Comparison of ENCODE assay signal across 21 mouse cellular contexts in genomic region chr13:90238331-90238730, GRCm38 (mm10).
A peak's percentile ranks its signal among the peaks of the same experiment; 100 is the strongest.
DNase-seq lines count a peak whose midpoint lies in the region; ATAC-seq and TF ChIP-seq lines count a peak whose summit lies in the region.
"Had no signal": no experiment of that assay in that cellular context is flagged by ENCODE, and none has a peak within 500 bp of the region (broad histone marks: within the 10 kb centered on the region; RNA-seq: fewer than 3 reads in every experiment).

No protein-coding gene starts in this region.

- no peak overlapping the region for H3K9ac ChIP-seq in embryonic facial prominence, embryonic 14.5 days (ENCODE audit: low read depth, low read length)
- H3K9ac ChIP-seq in kidney, embryonic 16.5 days (replicated peaks; ENCODE audit: low read length) = no peak overlapping the region
- H3K9ac ChIP-seq in neural tube, embryonic 14.5 days (replicated peaks; ENCODE audit: low read depth, low read length) = no peak overlapping the region
- H3K9ac ChIP-seq in neural tube, embryonic 15.5 days (replicated peaks) = no peak overlapping the region
- H3K9ac ChIP-seq: kidney, embryonic 15.5 days had no signal

- H3K27me3 ChIP-seq in embryonic facial prominence, embryonic 14.5 days (replicated peaks; ENCODE audit: control insufficient read depth, insufficient read depth, low read length) = no peaks in the 10 kb centered on the region
- H3K27me3 ChIP-seq in embryonic facial prominence, embryonic 10.5 days (replicated peaks; ENCODE audit: low read depth, poor library complexity, severe bottlenecking) = no peaks in the 10 kb centered on the region
- no peaks in the 10 kb centered on the region for H3K27me3 ChIP-seq in kidney, embryonic 16.5 days (ENCODE audit: insufficient read depth, low read length)
- no peaks in the 10 kb centered on the region for H3K27me3 ChIP-seq in neural tube, embryonic 14.5 days (ENCODE audit: control insufficient read depth, insufficient read depth, low read length)
- no peaks in the 10 kb centered on the region for H3K27me3 ChIP-seq in neural tube, embryonic 15.5 days (replicated peaks)
- H3K27me3 ChIP-seq: kidney, embryonic 15.5 days had no signal

- H3K9me3 ChIP-seq in embryonic facial prominence, embryonic 14.5 days (ENCODE audit: control insufficient read depth, low read length) = no peaks in the 10 kb centered on the region
- no peaks in the 10 kb centered on the region for H3K9me3 ChIP-seq in embryonic facial prominence, embryonic 10.5 days
- H3K9me3 ChIP-seq in kidney, embryonic 16.5 days (ENCODE audit: low read length) = peaks cover 4% of the 10 kb centered on the region; the same call in 1 of the 2 replicates
- no peaks in the 10 kb centered on the region for H3K9me3 ChIP-seq in neural tube, embryonic 14.5 days (ENCODE audit: control insufficient read depth, low read length)
- no peaks in the 10 kb centered on the region for H3K9me3 ChIP-seq in neural tube, embryonic 15.5 days (replicated peaks)
- H3K9me3 ChIP-seq: forebrain, embryonic 10.5 days; G1E; kidney, embryonic 15.5 days had no signal

- H3K4me2 ChIP-seq in embryonic facial prominence, embryonic 14.5 days (ENCODE audit: low read depth, low read length) = no peak overlapping the region
- H3K4me2 ChIP-seq in kidney, embryonic 16.5 days (replicated peaks; ENCODE audit: low read depth, low read length) = no peak overlapping the region
- H3K4me2 ChIP-seq in neural tube, embryonic 14.5 days (ENCODE audit: low read depth, low read length) = no peak overlapping the region
- no peak overlapping the region for H3K4me2 ChIP-seq in neural tube, embryonic 15.5 days
- H3K4me2 ChIP-seq: kidney, embryonic 15.5 days; liver, embryonic 11.5 days had no signal

- peak; percentile 58 for DNase-seq in embryonic facial prominence, embryonic 14.5 days (ENCODE audit: low spot score)
- DNase-seq in embryonic facial prominence, embryonic 10.5 days (ENCODE audit: low spot score) = no peak
- peak; percentile 2 to 12 for DNase-seq in kidney, postnatal 4 days
- peak; percentile 11 for DNase-seq in retina, postnatal 1 day
- no peak for DNase-seq in layer of hippocampus, adult 2 months (ENCODE audit: low spot score in 2 of 2)
- DNase-seq: adrenal gland, postnatal 36 days; cerebellum, adult 8-10 months; heart, adult 18-20 months; heart, postnatal 36 days; lung, adult 18-20 months; lung, postnatal 36 days; right cerebral cortex, postnatal 4 days; thymus, adult 2 months had no signal

- no peaks in the 10 kb centered on the region for H3K36me3 ChIP-seq in embryonic facial prominence, embryonic 14.5 days (ENCODE audit: control insufficient read depth, insufficient read depth, low read length)
- H3K36me3 ChIP-seq in embryonic facial prominence, embryonic 10.5 days (replicated peaks) = no peaks in the 10 kb centered on the region
- no peaks in the 10 kb centered on the region for H3K36me3 ChIP-seq in kidney, embryonic 16.5 days (ENCODE audit: insufficient read depth, low read length)
- no peaks in the 10 kb centered on the region for H3K36me3 ChIP-seq in neural tube, embryonic 14.5 days (ENCODE audit: control insufficient read depth, insufficient read depth, low read length)
- H3K36me3 ChIP-seq in neural tube, embryonic 15.5 days = no peaks in the 10 kb centered on the region
- H3K36me3 ChIP-seq: forebrain, embryonic 10.5 days; G1E; kidney, embryonic 15.5 days had no signal

- no peak overlapping the region for H3K4me3 ChIP-seq in embryonic facial prominence, embryonic 14.5 days (ENCODE audit: low read depth, low read length)
- no peak overlapping the region for H3K4me3 ChIP-seq in embryonic facial prominence, embryonic 10.5 days
- H3K4me3 ChIP-seq in kidney, embryonic 16.5 days (ENCODE audit: low read length) = no peak overlapping the region
- no peak overlapping the region for H3K4me3 ChIP-seq in neural tube, embryonic 14.5 days (ENCODE audit: low read depth, low read length)
- H3K4me3 ChIP-seq in neural tube, embryonic 15.5 days (replicated peaks) = no peak overlapping the region
- no peak overlapping the region for H3K4me3 ChIP-seq in layer of hippocampus, adult 2 months
- H3K4me3 ChIP-seq: forebrain, embryonic 10.5 days; kidney, embryonic 15.5 days had no signal

- no peak for TF ChIP-seq CTCF in layer of hippocampus, adult 2 months (conservative IDR thresholded peaks at IDR 0.05)

- WGBS in embryonic facial prominence, embryonic 14.5 days = 32% methylated on average over 4 of the region's 4 CpGs
- 40% methylated on average over 4 of the region's 4 CpGs for WGBS in embryonic facial prominence, embryonic 10.5 days
- 12% methylated on average over 4 of the region's 4 CpGs for WGBS in kidney, embryonic 16.5 days
- WGBS in neural tube, embryonic 14.5 days = 21% methylated on average over 4 of the region's 4 CpGs
- WGBS in neural tube, embryonic 15.5 days = 26% methylated on average over 4 of the region's 4 CpGs

- H3K4me1 ChIP-seq in embryonic facial prominence, embryonic 14.5 days (ENCODE audit: control insufficient read depth, insufficient read depth, low read length) = no peaks in the 10 kb centered on the region
- 0 out of 2 replicates have a peak, but pooled peaks cover 6% of the 10 kb centered on the region for H3K4me1 ChIP-seq in embryonic facial prominence, embryonic 10.5 days
- H3K4me1 ChIP-seq in kidney, embryonic 16.5 days (ENCODE audit: insufficient read depth, low read length) = no peaks in the 10 kb centered on the region
- no peaks in the 10 kb centered on the region for H3K4me1 ChIP-seq in neural tube, embryonic 14.5 days (ENCODE audit: control insufficient read depth, insufficient read depth, low read length)
- 0 out of 2 replicates have a peak, but pooled peaks cover 3% of the 10 kb centered on the region for H3K4me1 ChIP-seq in neural tube, embryonic 15.5 days
- H3K4me1 ChIP-seq: kidney, embryonic 15.5 days had no signal

- H3K27ac ChIP-seq in embryonic facial prominence, embryonic 14.5 days (replicated peaks; ENCODE audit: low read depth, low read length) = no peak overlapping the region
- no peak overlapping the region for H3K27ac ChIP-seq in embryonic facial prominence, embryonic 10.5 days (replicated peaks)
- no peak overlapping the region for H3K27ac ChIP-seq in kidney, embryonic 16.5 days (ENCODE audit: low read length)
- H3K27ac ChIP-seq in neural tube, embryonic 14.5 days (ENCODE audit: low read depth, low read length) = peak overlapping the region; percentile 16; the same call in 1 of the 2 replicates
- H3K27ac ChIP-seq in neural tube, embryonic 15.5 days (replicated peaks) = no peak overlapping the region
- no peak overlapping the region for H3K27ac ChIP-seq in layer of hippocampus, adult 2 months
- H3K27ac ChIP-seq: forebrain, embryonic 10.5 days; kidney, embryonic 15.5 days had no signal

- ATAC-seq in embryonic facial prominence, embryonic 14.5 days (ENCODE audit: low read depth) = no peak
- no peak for ATAC-seq in kidney, embryonic 16.5 days (ENCODE audit: low FRiP score, low TSS enrichment)
- no peak for ATAC-seq in neural tube, embryonic 14.5 days (ENCODE audit: low read depth)
- ATAC-seq in neural tube, embryonic 15.5 days (ENCODE audit: low FRiP score) = no peak
- ATAC-seq: intestine, embryonic 16.5 days had no signal

Comparison
In these comparisons a context has a peak if more than half of its experiments do, and no peak if none do; other contexts are left out.
1. DNase-seq: peak in embryonic facial prominence, embryonic 14.5 days (single experiment), kidney, postnatal 4 days (2 of 2) and retina, postnatal 1 day (single experiment); none in embryonic facial prominence, embryonic 10.5 days (single experiment) and layer of hippocampus, adult 2 months (0 of 2).